Mouse (Mus musculus) intestine, embryonic 15.5 days (tissue): Measurements from ENCODE around the gene Adam19. TPM values are rescaled to one million over a fixed set of nuclear protein-coding genes. Genes with fewer than 3 reads are reported as not detected.

Experiments used
- ATAC-seq: fragments of 200-750 bp; cut with Nextera tagmentation; 2 replicates; pipeline ENCODE4 v1.8.0; 2017; ENCODE audit warnings: moderate TSS enrichment, moderate library complexity
- H3K27ac ChIP-seq: fragments of 300-500 bp; sonication (generic); 2 replicates; pipeline ENCODE4 v1.5.1; 2015; ENCODE audit warnings: mild to moderate bottlenecking, inconsistent platforms
- H3K27me3 ChIP-seq: fragments of 300-500 bp; sonication (generic); replicated peaks from 2 replicates; pipeline ENCODE4 v1.6.1; 2015; ENCODE audit warnings: inconsistent platforms
- H3K36me3 ChIP-seq: fragments of 300-500 bp; sonication (generic); 2 replicates; pipeline ENCODE4 v1.6.1; 2015; ENCODE audit warnings: inconsistent platforms
- H3K4me1 ChIP-seq: fragments of 300-500 bp; sonication (generic); replicated peaks from 2 replicates; pipeline ENCODE4 v1.6.1; 2015; ENCODE audit warnings: inconsistent platforms
- H3K4me2 ChIP-seq: fragments of 300-500 bp; sonication (generic); replicated peaks from 2 replicates; pipeline ENCODE4 v1.6.1; 2015; ENCODE audit warnings: mild to moderate bottlenecking, inconsistent platforms
- H3K4me3 ChIP-seq: fragments of 300-500 bp; sonication (generic); replicated peaks from 2 replicates; pipeline ENCODE4 v1.5.1; 2015; ENCODE audit warnings: inconsistent platforms
- H3K9ac ChIP-seq: fragments of 300-500 bp; sonication (generic); 2 replicates; pipeline ENCODE4 v1.6.1; 2015; ENCODE audit warnings: inconsistent platforms
- H3K9me3 ChIP-seq: fragments of 300-500 bp; sonication (generic); 2 replicates; pipeline ENCODE4 v1.6.1; 2016; ENCODE audit warnings: inconsistent platforms
- WGBS: fragments of 180-500 bp; shearing (Covaris S2); methylation state at CpG from one replicate; pipeline ENCODE4 v1.1.7; 2015; 5-methylcytosine and 5-hydroxymethylcytosine counted together
- polyA plus RNA-seq: library from polyadenylated mRNA; unstranded; fragments of >200 nt; fragmentation: Nextera tagmentation; extraction: Ambion mirVana; gene quantifications from 2 replicates; pipeline ENCODE4 v1.2.1, GENCODE M21; 2015

Gene Adam19
- 16.5 and 16.6 TPM in 2 replicates for polyA plus RNA-seq

DNA sequence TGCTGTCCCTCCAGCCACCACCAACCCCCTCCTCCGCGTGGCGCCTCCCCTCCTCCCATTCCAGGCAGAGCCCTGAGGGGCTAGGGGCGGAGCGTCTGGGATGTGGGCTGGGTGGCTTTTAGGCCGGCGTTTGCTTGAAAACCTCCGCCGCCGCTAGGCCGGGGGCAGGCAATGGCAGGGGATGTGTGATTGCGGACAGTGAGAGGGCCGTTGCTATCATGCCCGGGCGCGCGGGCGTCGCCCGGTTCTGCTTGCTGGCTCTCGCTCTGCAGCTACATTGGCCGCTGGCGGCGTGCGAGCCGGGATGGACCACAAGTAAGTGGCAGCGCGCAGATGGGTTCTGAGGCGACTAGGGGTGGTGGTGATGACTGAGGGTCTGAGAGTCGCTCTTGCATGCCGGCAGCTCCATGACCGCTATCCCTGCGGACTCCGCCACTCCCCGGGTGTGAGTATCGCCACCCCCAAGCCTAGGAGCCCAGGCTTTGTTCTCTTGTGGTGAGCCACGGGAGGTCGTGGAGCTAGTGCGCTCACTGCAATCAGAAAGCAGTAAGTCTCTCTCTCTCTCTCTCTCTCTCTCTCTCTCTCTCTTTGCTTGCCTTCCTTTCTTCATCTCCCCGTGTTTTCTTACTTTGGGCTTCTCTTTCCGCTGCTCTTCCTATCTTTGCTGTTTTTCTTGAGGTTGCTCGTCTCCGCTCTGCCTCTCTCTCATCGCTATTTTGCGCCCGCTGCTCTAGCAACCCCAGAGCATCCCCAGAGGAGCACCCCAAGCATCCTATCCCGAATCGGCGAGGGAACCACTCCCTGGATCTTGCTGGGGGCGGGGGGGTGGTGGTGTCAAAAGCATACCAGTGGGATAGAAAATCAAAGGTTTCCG is at the start of gene Adam19:
Gene Adam19 (plus strand): TSS at position 97 of the 874 bp plus-strand sequence.
- WGBS = under 1% methylated on average over 50 of the region's 51 CpGs

DNA sequence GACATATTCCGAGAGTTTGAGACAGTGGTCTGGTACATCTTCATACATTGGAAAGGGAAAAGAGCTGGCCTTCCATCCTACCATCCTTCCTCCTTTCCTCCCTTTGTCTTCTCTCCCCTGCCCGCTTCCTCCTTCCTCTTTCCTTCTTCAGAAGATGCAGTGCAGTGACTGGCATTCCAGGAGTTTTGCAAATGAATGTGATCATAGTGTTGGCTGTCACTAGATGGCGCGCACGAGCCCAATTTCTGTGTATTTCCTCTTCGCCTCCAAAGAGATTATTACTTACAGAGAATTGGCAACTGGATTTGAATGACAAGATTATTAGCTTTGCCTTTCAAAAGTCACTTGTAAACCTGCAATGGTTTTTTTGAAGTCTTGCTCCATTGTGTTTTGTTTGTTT is 39.7 kb upstream of the Adam19 start:
- H3K27ac ChIP-seq = no peak overlapping the region
- H3K9me3 ChIP-seq = no peaks in the 10 kb centered on the region
- no peaks in the 10 kb centered on the region for H3K36me3 ChIP-seq
- H3K4me1 ChIP-seq = 0 out of 2 replicates have a peak, but pooled peaks cover 5% of the 10 kb centered on the region
- H3K4me3 ChIP-seq = no peak overlapping the region
- no peak for ATAC-seq
- H3K4me2 ChIP-seq = no peak overlapping the region
- no peaks in the 10 kb centered on the region for H3K27me3 ChIP-seq
- H3K9ac ChIP-seq = no peak overlapping the region
- 21% methylated on average over 6 of the region's 6 CpGs for WGBS

More for the DNA sequence above, at the start of gene Adam19:
- Histone ChIP-seq H3K9ac (peak within 1 kb of the TSS; percentile 72), H3K36me3 (no peaks in the 10 kb centered on the region), H3K9me3 (no peaks in the 10 kb centered on the region), H3K27me3 (no peaks in the 10 kb centered on the region), H3K27ac (peak within 1 kb of the TSS; percentile 90), H3K4me2 (peak within 1 kb of the TSS; percentile 66), H3K4me1 (peaks cover 8% of the 10 kb centered on the region; the same call in 1 of the 2 replicates), H3K4me3 (peak within 1 kb of the TSS; percentile 65)
- ATAC-seq = peak; percentile 84

DNA sequence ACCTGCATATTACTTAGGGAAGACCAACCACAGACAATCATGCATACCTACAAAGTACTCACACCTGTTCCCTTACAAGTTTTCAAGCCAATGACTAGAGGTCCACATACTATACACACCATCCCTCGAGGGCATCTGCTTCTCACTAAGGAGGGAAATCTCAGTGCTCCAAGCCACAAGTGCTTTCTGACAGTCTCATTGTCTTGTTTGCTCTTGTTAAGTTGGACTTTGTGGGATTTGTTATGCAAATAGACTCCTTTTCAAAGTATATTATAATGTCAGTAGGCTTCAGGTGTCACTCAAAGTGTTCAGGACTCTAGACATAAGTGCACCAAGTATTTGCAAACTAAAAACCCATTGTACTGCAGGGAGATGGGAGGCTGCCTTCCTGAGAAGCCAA is 35.5 kb upstream of the Adam19 start:
- WGBS = 83% methylated on average over 1 of the region's 1 CpGs
- Histone ChIP-seq H3K4me2 (no peak overlapping the region), H3K9ac (no peak overlapping the region), H3K4me3 (no peak overlapping the region), H3K9me3 (no peaks in the 10 kb centered on the region), H3K27me3 (no peaks in the 10 kb centered on the region), H3K27ac (no peak overlapping the region), H3K36me3 (no peaks in the 10 kb centered on the region), H3K4me1 (0 out of 2 replicates have a peak, but pooled peaks cover 5% of the 10 kb centered on the region)
- ATAC-seq = no peak

- H3K4me3 ChIP-seq = no peak overlapping the region
- H3K27me3 ChIP-seq = no peaks in the 10 kb centered on the region
- H3K9me3 ChIP-seq = no peaks in the 10 kb centered on the region
- H3K27ac ChIP-seq = no peak overlapping the region
- no peaks in the 10 kb centered on the region for H3K4me1 ChIP-seq
- ATAC-seq = no peak
- H3K36me3 ChIP-seq = no peaks in the 10 kb centered on the region
- H3K4me2 ChIP-seq = no peak overlapping the region
- H3K9ac ChIP-seq = no peak overlapping the region
Observed at GRCm38 (mm10) chr11:46021850-46022249, 33.9 kb upstream of the Adam19 start.

- no peak for ATAC-seq
- Histone ChIP-seq H3K27me3 (no peaks in the 10 kb centered on the region), H3K4me1 (no peaks in the 10 kb centered on the region), H3K4me3 (no peak overlapping the region), H3K36me3 (no peaks in the 10 kb centered on the region), H3K27ac (no peak overlapping the region), H3K9ac (no peak overlapping the region), H3K9me3 (no peaks in the 10 kb centered on the region), H3K4me2 (no peak overlapping the region)
- 75% methylated on average over 6 of the region's 6 CpGs for WGBS
Observed at GRCm38 (mm10) chr11:46022983-46023382, 32.8 kb upstream of the Adam19 start.

GRCm38 (mm10) chr11:46025962-46026392 is 29.8 kb upstream of the Adam19 start:
- H3K9me3 ChIP-seq = no peaks in the 10 kb centered on the region
- no peaks in the 10 kb centered on the region for H3K27me3 ChIP-seq
- no peaks in the 10 kb centered on the region for H3K36me3 ChIP-seq
- 0 out of 2 replicates have a peak overlapping the region, but pooled peaks have one; percentile 2 for H3K27ac ChIP-seq
- no peak overlapping the region for H3K9ac ChIP-seq
- 30% methylated on average over 7 of the region's 7 CpGs for WGBS
- no peak overlapping the region for H3K4me2 ChIP-seq
- no peaks in the 10 kb centered on the region for H3K4me1 ChIP-seq
- no peak for ATAC-seq
- H3K4me3 ChIP-seq = no peak overlapping the region

DNA sequence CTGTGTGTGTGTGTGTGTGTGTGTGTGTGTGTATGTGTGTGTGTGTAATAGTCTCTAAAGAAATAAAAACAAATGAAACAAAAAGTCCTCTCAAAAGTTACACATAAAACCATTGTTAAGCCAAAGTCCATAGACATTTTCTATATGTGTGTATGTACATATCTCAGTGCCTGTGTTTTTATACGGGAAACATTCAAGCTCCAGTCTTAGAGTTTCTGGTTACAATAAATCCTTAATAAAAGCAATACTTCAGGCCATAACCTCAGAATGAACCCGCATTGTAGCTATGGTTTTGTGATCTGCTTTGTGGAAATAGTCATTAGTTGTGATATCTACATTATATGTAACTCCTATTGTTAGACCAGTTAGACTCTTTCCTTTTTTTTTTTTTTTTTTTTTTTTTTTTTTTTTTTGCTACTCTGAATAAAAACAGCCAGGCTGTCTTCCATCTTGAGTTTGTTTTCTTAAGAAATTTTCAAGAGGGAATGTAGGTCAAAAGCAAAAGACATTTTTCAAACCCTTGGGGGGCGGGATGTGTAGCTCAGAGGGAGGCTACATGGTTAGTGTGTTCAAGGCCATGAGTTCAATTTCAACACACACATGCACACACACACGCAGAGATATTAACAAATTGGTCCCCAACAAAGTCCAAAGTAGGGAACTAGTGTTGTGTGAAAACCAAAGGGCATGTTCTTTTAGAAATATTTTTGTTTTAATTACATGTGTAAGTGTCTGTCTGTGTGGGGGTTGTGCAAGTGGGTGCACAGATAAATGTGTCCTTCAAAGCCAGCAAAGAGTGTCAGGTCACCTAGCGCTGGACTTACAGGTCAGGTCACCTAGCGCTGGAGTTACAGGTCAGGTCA is 27.6 kb upstream of the Adam19 start:
- Histone ChIP-seq H3K9ac (no peak overlapping the region), H3K27me3 (no peaks in the 10 kb centered on the region), H3K27ac (no peak overlapping the region), H3K9me3 (no peaks in the 10 kb centered on the region), H3K4me3 (no peak overlapping the region), H3K4me2 (no peak overlapping the region), H3K36me3 (no peaks in the 10 kb centered on the region), H3K4me1 (no peaks in the 10 kb centered on the region)
- WGBS = 74% methylated on average over 6 of the region's 6 CpGs
- ATAC-seq = no peak

GRCm38 (mm10) chr11:46029485-46029884 is 26.3 kb upstream of the Adam19 start:
- Histone ChIP-seq H3K4me3 (no peak overlapping the region), H3K27me3 (no peaks in the 10 kb centered on the region), H3K4me1 (no peaks in the 10 kb centered on the region), H3K27ac (no peak overlapping the region), H3K36me3 (no peaks in the 10 kb centered on the region), H3K9me3 (no peaks in the 10 kb centered on the region), H3K4me2 (no peak overlapping the region), H3K9ac (no peak overlapping the region)
- WGBS = 53% methylated on average over 2 of the region's 2 CpGs
- ATAC-seq = no peak

DNA sequence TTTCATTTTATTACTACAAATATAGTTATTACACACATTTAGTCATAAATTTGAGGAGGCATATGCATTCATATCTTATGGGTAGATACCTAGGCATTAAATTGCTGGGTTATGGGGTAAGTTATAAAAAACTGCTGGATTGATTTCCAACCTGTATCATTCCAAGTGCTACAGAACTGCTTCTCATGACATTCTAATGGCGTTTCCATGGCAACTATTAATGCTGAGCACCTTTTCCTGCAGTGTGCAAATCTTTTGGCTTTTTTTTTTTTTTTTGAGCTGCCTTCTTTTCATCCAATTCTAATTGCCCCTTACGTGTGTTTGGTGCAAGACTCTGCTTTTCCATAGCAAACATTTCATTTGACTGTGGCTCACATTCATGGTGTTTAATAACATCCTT is 25.8 kb upstream of the Adam19 start:
- WGBS = 67% methylated on average over 2 of the region's 2 CpGs
- no peak for ATAC-seq
- H3K27ac ChIP-seq = no peak overlapping the region

GRCm38 (mm10) chr11:46031470-46031869 is 24.3 kb upstream of the Adam19 start:
- Histone ChIP-seq H3K27ac (no peak overlapping the region), H3K9ac (no peak overlapping the region), H3K4me1 (no peaks in the 10 kb centered on the region), H3K9me3 (no peaks in the 10 kb centered on the region), H3K4me3 (no peak overlapping the region), H3K36me3 (no peaks in the 10 kb centered on the region), H3K27me3 (no peaks in the 10 kb centered on the region), H3K4me2 (no peak overlapping the region)
- 57% methylated on average over 3 of the region's 3 CpGs for WGBS
- no peak for ATAC-seq

More for the DNA sequence above, 25.8 kb upstream of the Adam19 start:
- H3K9ac ChIP-seq = no peak overlapping the region
- H3K9me3 ChIP-seq = no peaks in the 10 kb centered on the region
- H3K4me2 ChIP-seq = no peak overlapping the region
- H3K27me3 ChIP-seq = no peaks in the 10 kb centered on the region
- no peak overlapping the region for H3K4me3 ChIP-seq
- no peaks in the 10 kb centered on the region for H3K36me3 ChIP-seq
- H3K4me1 ChIP-seq = no peaks in the 10 kb centered on the region

GRCm38 (mm10) chr11:46032956-46033355 is 22.8 kb upstream of the Adam19 start:
- WGBS = 90% methylated on average over 7 of the region's 7 CpGs
- no peak for ATAC-seq
- Histone ChIP-seq H3K9ac (no peak overlapping the region), H3K9me3 (no peaks in the 10 kb centered on the region), H3K36me3 (no peaks in the 10 kb centered on the region), H3K4me1 (no peaks in the 10 kb centered on the region), H3K27ac (no peak overlapping the region), H3K4me3 (no peak overlapping the region), H3K27me3 (no peaks in the 10 kb centered on the region), H3K4me2 (no peak overlapping the region)

GRCm38 (mm10) chr11:46036374-46036773 is 19.4 kb upstream of the Adam19 start:
- Histone ChIP-seq H3K27ac (no peak overlapping the region), H3K9ac (no peak overlapping the region)

More at GRCm38 (mm10) chr11:46036374-46036773, 19.4 kb upstream of the Adam19 start:
- Histone ChIP-seq H3K9me3 (no peaks in the 10 kb centered on the region), H3K4me3 (no peak overlapping the region), H3K4me2 (no peak overlapping the region), H3K36me3 (no peaks in the 10 kb centered on the region), H3K27me3 (no peaks in the 10 kb centered on the region), H3K4me1 (0 out of 2 replicates have a peak, but pooled peaks cover 2% of the 10 kb centered on the region)
- ATAC-seq = no peak
- WGBS = 89% methylated on average over 10 of the region's 10 CpGs
